Mouse (Mus musculus): ENCODE data around the gene Ankrd34c.

Gene Ankrd34c

GRCm38 (mm10) chr9:89738295-89738694, at the start of gene Ankrd34c:
Gene Ankrd34c (minus strand): TSS chr9:89738475.
- peak; percentile 48 to 67 for DNase-seq (ENCODE audit: low spot score in 2 of 2)

- no peak for DNase-seq (ENCODE audit: low spot score in 2 of 2)
These were observed 49.3 kb upstream of the Ankrd34c start for GRCm38 (mm10) chr9:89787532-89787931.

GRCm38 (mm10) chr9:89781395-89781927, 43.2 kb upstream of the Ankrd34c start:
- DNase-seq (ENCODE audit: low spot score in 2 of 2): no peak

GRCm38 (mm10) chr9:89779237-89779636, 41.0 kb upstream of the Ankrd34c start:
- no peak for DNase-seq (ENCODE audit: low spot score in 2 of 2)

GRCm38 (mm10) chr9:89771153-89771552, 32.9 kb upstream of the Ankrd34c start:
- DNase-seq (ENCODE audit: low spot score in 2 of 2): peak in 1 of 2 experiments; percentile 20

GRCm38 (mm10) chr9:89762017-89762416, 23.7 kb upstream of the Ankrd34c start:
- DNase-seq (ENCODE audit: low spot score in 2 of 2): no peak

- DNase-seq (ENCODE audit: low spot score in 2 of 2): no peak
These were observed 20.3 kb upstream of the Ankrd34c start for GRCm38 (mm10) chr9:89758569-89758968.

- peak in 1 of 2 experiments; percentile 16 for DNase-seq (ENCODE audit: low spot score in 2 of 2)
These were observed 19.9 kb upstream of the Ankrd34c start for GRCm38 (mm10) chr9:89758139-89758538.

GRCm38 (mm10) chr9:89757571-89757970, 19.3 kb upstream of the Ankrd34c start:
- DNase-seq (ENCODE audit: low spot score in 2 of 2): peak; percentile 30 to 82

GRCm38 (mm10) chr9:89740041-89740440, 1.8 kb upstream of the Ankrd34c start:
- no peak for DNase-seq (ENCODE audit: low spot score in 2 of 2)

- no peak for DNase-seq (ENCODE audit: low spot score in 2 of 2)
These were observed 387 bp downstream of the Ankrd34c start for GRCm38 (mm10) chr9:89737888-89738287.

- peak in 1 of 2 experiments; percentile 15 for DNase-seq (ENCODE audit: low spot score in 2 of 2)
These were observed 1.2 kb downstream of the Ankrd34c start for GRCm38 (mm10) chr9:89736932-89737705.

- no peak for DNase-seq (ENCODE audit: low spot score in 2 of 2)
These were observed 31.4 kb downstream of the Ankrd34c start for GRCm38 (mm10) chr9:89706906-89707305.

GRCm38 (mm10) chr9:89705197-89705533, 33.1 kb downstream of the Ankrd34c start:
- DNase-seq (ENCODE audit: low spot score in 2 of 2): no peak

- peak; percentile 90 to 92 for DNase-seq (ENCODE audit: low spot score in 2 of 2)
These were observed 33.7 kb downstream of the Ankrd34c start, which contains the start of gene Tmed3 for GRCm38 (mm10) chr9:89704265-89705196. Gene Tmed3 (minus strand): TSS chr9:89705068.

GRCm38 (mm10) chr9:89700910-89701457, 37.3 kb downstream of the Ankrd34c start:
- no peak for DNase-seq (ENCODE audit: low spot score in 2 of 2)

- no peak for DNase-seq (ENCODE audit: low spot score in 2 of 2)
These were observed 43.1 kb downstream of the Ankrd34c start for GRCm38 (mm10) chr9:89695143-89695542.

- no peak for DNase-seq (ENCODE audit: low spot score in 2 of 2)
These were observed 44.6 kb downstream of the Ankrd34c start for GRCm38 (mm10) chr9:89693670-89694069.

- no peak for DNase-seq (ENCODE audit: low spot score in 2 of 2)
These were observed 49.1 kb downstream of the Ankrd34c start for GRCm38 (mm10) chr9:89689179-89689578.

- no peak for DNase-seq (ENCODE audit: low spot score in 2 of 2)
These were observed 50.6 kb downstream of the Ankrd34c start for GRCm38 (mm10) chr9:89687503-89688226.

GRCm38 (mm10) chr9:89686262-89686661, 52.0 kb downstream of the Ankrd34c start:
- DNase-seq (ENCODE audit: low spot score in 2 of 2): no peak
